Mouse (Mus musculus) embryonic facial prominence, embryonic 10.5 days (tissue): ENCODE results near the gene Prkn. TPM values are rescaled to one million over a fixed set of nuclear protein-coding genes. Genes with fewer than 3 reads are reported as not detected.

Experiments used
- DNase-seq: peaks from one replicate; pipeline ENCODE4 v3.0.0-alpha.2; 2017; ENCODE audit warnings: low spot score
- H3K27ac ChIP-seq: fragments of 300-500 bp; sonication (generic); replicated peaks from 2 replicates; pipeline ENCODE4 v1.5.1; 2016; ENCODE audit warnings: mild to moderate bottlenecking
- H3K27me3 ChIP-seq: fragments of 300-500 bp; sonication (generic); replicated peaks from 2 replicates; pipeline ENCODE4 v1.6.1; 2016; ENCODE audit warnings: low read depth, mild to moderate bottlenecking; ENCODE audit not compliant: poor library complexity, severe bottlenecking
- H3K36me3 ChIP-seq: fragments of 300-500 bp; sonication (generic); replicated peaks from 2 replicates; pipeline ENCODE4 v1.6.1; 2016; ENCODE audit warnings: mild to moderate bottlenecking, moderate library complexity
- H3K4me1 ChIP-seq: fragments of 300-500 bp; sonication (generic); 2 replicates; pipeline ENCODE4 v1.6.1; 2016
- H3K4me3 ChIP-seq: fragments of 300-500 bp; sonication (generic); 2 replicates; pipeline ENCODE4 v1.5.1; 2016; ENCODE audit warnings: mild to moderate bottlenecking, moderate library complexity
- H3K9me3 ChIP-seq: fragments of 300-500 bp; sonication (generic); 2 replicates; pipeline ENCODE4 v1.6.1; 2016; ENCODE audit warnings: mild to moderate bottlenecking
- WGBS: fragments of 180-500 bp; shearing (Covaris S2); methylation state at CpG from one replicate; pipeline ENCODE4 v1.1.7; 2016; 5-methylcytosine and 5-hydroxymethylcytosine counted together
- polyA plus RNA-seq: library from polyadenylated mRNA; unstranded; fragments of >200 nt; fragmentation: Nextera tagmentation; extraction: Ambion mirVana; gene quantifications from 2 replicates; pipeline ENCODE4 v1.2.1, GENCODE M21; 2016

Gene Prkn
- polyA plus RNA-seq, 1 experiment from 2014 or later: 1.1 TPM

DNA sequence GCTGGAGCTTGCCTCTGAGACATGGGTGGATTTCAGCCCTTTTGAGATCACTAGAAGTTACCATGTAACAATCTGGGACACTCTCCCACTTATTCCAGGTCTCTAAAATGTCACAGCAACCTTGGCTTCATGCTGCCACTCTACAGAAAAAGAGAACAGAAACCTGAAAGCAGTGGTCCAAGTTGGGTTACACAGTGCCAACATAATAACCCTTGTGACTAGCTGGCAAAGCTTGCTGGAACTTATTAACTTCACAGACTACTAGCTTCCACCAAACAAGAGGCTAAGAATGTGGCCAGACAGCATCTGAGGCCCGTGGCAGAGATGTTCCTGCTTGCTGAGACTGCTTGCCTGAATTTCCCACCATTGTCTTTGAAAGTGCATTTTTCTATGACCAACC, 886.9 kb downstream of the Prkn start:
- Histone ChIP-seq H3K27me3 (no peaks in the 10 kb centered on the region), H3K9me3 (no peaks in the 10 kb centered on the region), H3K27ac (no peak overlapping the region), H3K4me3 (no peak overlapping the region), H3K4me1 (peaks cover 10% of the 10 kb centered on the region; the same call in 1 of the 2 replicates), H3K36me3 (no peaks in the 10 kb centered on the region)
- no peak for DNase-seq
- WGBS: 76% methylated on average over 1 of the region's 1 CpGs

DNA sequence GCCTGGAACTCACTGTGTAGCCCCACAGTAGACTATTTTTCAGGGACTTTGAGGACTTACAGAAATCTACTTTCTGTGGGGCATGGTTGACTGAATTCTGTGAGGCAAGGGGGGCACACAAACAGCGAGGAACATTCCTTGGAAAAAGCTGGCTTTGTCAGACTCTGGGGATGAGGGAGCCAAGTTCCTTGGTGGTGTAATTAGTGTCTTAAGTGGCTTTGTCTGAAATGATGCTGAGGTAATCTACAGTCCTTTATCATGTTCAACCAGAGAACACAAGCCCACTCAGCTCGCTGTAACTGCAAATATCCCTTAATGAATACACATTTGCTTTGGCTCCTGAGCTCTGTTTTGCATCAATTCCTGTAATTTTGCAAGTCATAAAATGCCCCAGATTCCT, 888.1 kb downstream of the Prkn start:
- H3K4me3 ChIP-seq: no peak overlapping the region
- H3K4me1 ChIP-seq: peaks cover 6% of the 10 kb centered on the region; the same call in 1 of the 2 replicates
- H3K27ac ChIP-seq: no peak overlapping the region
- no peaks in the 10 kb centered on the region for H3K9me3 ChIP-seq
- H3K36me3 ChIP-seq: no peaks in the 10 kb centered on the region
- WGBS: 70% methylated on average over 2 of the region's 2 CpGs
- no peak for DNase-seq
- H3K27me3 ChIP-seq: no peaks in the 10 kb centered on the region

DNA sequence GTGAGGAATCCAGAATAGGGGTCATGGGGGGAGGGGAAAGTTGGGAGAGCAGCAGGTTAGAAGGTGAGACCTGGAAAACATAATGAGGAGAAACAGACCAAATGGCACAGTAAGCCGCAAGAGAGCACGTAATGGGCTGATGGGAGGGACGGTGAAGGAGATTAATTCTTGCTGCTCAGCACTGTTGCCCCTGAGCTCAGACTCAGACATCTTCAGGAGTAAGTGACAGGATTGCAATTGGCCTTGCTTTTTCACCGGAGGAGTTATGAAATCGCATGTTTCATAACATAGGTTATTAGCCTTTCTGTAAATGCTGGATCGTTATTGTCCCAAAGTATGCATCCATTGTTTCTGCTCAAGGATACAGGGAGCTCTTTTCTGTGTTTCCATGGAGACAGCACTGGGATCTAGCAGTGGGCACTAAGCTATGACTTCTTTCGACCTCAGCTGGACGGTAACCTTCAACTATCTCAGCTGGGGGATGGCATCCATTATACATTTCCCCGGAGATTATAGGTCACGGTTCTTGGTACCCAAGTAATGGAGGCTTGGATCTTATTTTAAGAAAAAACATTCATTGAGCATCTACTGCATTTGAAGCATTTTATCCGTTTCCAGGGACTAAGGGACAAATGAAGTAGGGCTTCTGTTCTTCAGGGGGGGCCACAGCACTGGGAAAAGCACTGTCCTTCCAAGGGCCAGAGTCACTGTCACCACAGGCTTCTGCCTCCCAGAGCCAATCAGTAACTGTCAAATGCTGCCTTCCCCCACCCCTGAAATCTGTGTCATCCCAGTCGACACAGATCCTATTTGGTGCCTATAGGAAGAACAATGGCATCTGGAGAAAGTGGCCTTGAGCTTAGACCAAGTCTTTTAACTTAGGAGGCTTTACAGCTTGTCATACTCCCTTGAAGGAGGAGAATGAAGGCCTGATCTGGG, 890.7 kb downstream of the Prkn start:
- Histone ChIP-seq H3K4me1 (peaks cover 6% of the 10 kb centered on the region; the same call in 1 of the 2 replicates), H3K9me3 (no peaks in the 10 kb centered on the region), H3K36me3 (no peaks in the 10 kb centered on the region), H3K27ac (no peak overlapping the region), H3K4me3 (no peak overlapping the region), H3K27me3 (no peaks in the 10 kb centered on the region)
- WGBS: 69% methylated on average over 12 of the region's 12 CpGs
- no peak for DNase-seq

GRCm38 (mm10) chr17:11735158-11735877, 895.1 kb downstream of the Prkn start:
- Histone ChIP-seq H3K4me3 (no peak overlapping the region), H3K4me1 (peaks cover 6% of the 10 kb centered on the region; the same call in 1 of the 2 replicates), H3K27ac (no peak overlapping the region), H3K9me3 (no peaks in the 10 kb centered on the region), H3K27me3 (no peaks in the 10 kb centered on the region), H3K36me3 (no peaks in the 10 kb centered on the region)
- 94% methylated on average over 12 of the region's 12 CpGs for WGBS
- no peak for DNase-seq

- WGBS: 69% methylated on average over 3 of the region's 3 CpGs
- H3K27me3 ChIP-seq: no peaks in the 10 kb centered on the region
- no peak overlapping the region for H3K27ac ChIP-seq
- DNase-seq: no peak
- H3K4me1 ChIP-seq: no peaks in the 10 kb centered on the region
- H3K36me3 ChIP-seq: no peaks in the 10 kb centered on the region
- no peak overlapping the region for H3K4me3 ChIP-seq
- H3K9me3 ChIP-seq: no peaks in the 10 kb centered on the region
Measured at GRCm38 (mm10) chr17:11736531-11736930, 896.3 kb downstream of the Prkn start.

GRCm38 (mm10) chr17:11737905-11738304, 897.7 kb downstream of the Prkn start:
- Histone ChIP-seq H3K36me3 (no peaks in the 10 kb centered on the region), H3K27ac (no peak overlapping the region), H3K27me3 (no peaks in the 10 kb centered on the region), H3K4me3 (no peak overlapping the region), H3K9me3 (no peaks in the 10 kb centered on the region), H3K4me1 (no peaks in the 10 kb centered on the region)
- WGBS: 92% methylated on average over 10 of the region's 10 CpGs
- no peak for DNase-seq

DNA sequence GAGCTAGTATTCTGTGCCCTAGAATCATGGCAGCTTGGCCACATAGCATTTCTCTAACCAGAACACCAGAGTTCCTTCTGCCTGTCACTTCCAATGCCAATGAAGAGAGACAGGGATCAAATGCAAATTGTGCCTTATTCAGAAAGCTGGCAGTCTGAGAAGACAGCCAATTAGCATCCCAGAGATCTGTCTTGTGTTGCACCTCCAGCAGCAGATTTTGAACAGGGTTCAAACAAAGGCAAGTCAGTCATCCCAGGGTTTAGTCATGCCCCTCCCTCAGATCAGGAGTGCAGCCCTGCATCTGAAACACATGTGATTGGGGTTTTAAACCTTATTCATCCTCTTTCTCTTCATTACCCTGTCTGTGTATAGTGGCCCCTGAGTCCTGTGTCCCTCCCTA, 900.5 kb downstream of the Prkn start:
- Histone ChIP-seq H3K27me3 (no peaks in the 10 kb centered on the region), H3K4me1 (no peaks in the 10 kb centered on the region), H3K4me3 (no peak overlapping the region), H3K27ac (no peak overlapping the region), H3K9me3 (no peaks in the 10 kb centered on the region), H3K36me3 (no peaks in the 10 kb centered on the region)
- DNase-seq: no peak

DNA sequence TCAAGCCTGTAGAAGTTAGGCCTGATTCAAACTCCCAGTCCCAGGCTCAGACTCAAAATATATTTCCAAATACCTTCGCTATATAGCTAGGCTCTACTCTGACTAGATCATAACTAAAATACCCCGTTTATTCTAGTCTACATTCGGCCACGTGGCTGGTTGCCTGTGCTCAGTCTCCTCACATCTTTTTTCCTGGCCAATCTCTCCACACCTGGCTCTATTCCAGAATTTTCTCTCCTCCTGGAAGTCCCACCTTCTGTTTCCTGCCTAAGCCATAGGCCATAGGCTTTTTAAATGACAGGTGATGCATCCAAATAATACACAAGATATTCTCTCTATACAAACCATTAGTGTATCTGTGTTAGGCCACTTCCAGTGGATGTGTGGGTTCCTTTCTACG, 901.0 kb downstream of the Prkn start:
- 93% methylated on average over 5 of the region's 5 CpGs for WGBS
- H3K4me3 ChIP-seq: no peak overlapping the region

GRCm38 (mm10) chr17:11751251-11751650, 911.1 kb downstream of the Prkn start:
- DNase-seq: no peak
- H3K4me1 ChIP-seq: no peaks in the 10 kb centered on the region
- no peak overlapping the region for H3K4me3 ChIP-seq
- 91% methylated on average over 2 of the region's 2 CpGs for WGBS
- H3K27ac ChIP-seq: no peak overlapping the region
- H3K9me3 ChIP-seq: no peaks in the 10 kb centered on the region
- no peaks in the 10 kb centered on the region for H3K36me3 ChIP-seq
- no peaks in the 10 kb centered on the region for H3K27me3 ChIP-seq

More for the DNA sequence above, 901.0 kb downstream of the Prkn start:
- Histone ChIP-seq H3K27ac (no peak overlapping the region), H3K36me3 (no peaks in the 10 kb centered on the region), H3K27me3 (no peaks in the 10 kb centered on the region), H3K9me3 (no peaks in the 10 kb centered on the region), H3K4me1 (no peaks in the 10 kb centered on the region)
- no peak for DNase-seq

- H3K4me3 ChIP-seq: no peak overlapping the region
- H3K27ac ChIP-seq: no peak overlapping the region
- H3K9me3 ChIP-seq: no peaks in the 10 kb centered on the region
- H3K4me1 ChIP-seq: no peaks in the 10 kb centered on the region
- no peaks in the 10 kb centered on the region for H3K36me3 ChIP-seq
- DNase-seq: no peak
- no peaks in the 10 kb centered on the region for H3K27me3 ChIP-seq
- WGBS: 62% methylated on average over 2 of the region's 2 CpGs
Measured at GRCm38 (mm10) chr17:11752686-11753085, 912.5 kb downstream of the Prkn start.

- H3K27ac ChIP-seq: no peak overlapping the region
- H3K4me3 ChIP-seq: no peak overlapping the region
- H3K9me3 ChIP-seq: 0 out of 2 replicates have a peak, but pooled peaks cover 2% of the 10 kb centered on the region
- WGBS: 63% methylated on average over 3 of the region's 3 CpGs
- H3K36me3 ChIP-seq: no peaks in the 10 kb centered on the region
- no peak for DNase-seq
- H3K27me3 ChIP-seq: no peaks in the 10 kb centered on the region
- no peaks in the 10 kb centered on the region for H3K4me1 ChIP-seq
Measured at GRCm38 (mm10) chr17:11765117-11765516, 924.9 kb downstream of the Prkn start.

DNA sequence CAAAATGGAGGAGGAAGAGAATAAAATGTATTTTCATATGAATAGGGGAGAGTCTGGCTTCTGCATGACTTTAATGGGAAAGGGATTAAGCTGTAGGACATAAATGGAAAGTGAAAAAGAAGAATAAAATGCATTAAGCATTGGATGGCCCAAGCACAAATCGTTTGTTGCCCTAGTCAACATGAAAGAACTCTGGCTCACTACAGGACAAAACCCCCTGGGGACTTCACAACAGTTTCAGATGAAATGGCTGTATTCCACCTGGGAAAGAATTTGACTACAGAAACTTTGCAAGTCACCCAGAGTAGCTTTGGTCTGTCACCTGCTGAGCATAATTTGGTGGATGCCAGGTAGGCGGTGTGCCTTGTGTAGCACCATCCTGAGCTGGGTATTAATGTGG, 925.4 kb downstream of the Prkn start:
- Histone ChIP-seq H3K27me3 (no peaks in the 10 kb centered on the region), H3K4me3 (no peak overlapping the region), H3K36me3 (no peaks in the 10 kb centered on the region), H3K4me1 (no peaks in the 10 kb centered on the region), H3K27ac (no peak overlapping the region), H3K9me3 (0 out of 2 replicates have a peak, but pooled peaks cover 2% of the 10 kb centered on the region)
- DNase-seq: no peak
- WGBS: 44% methylated on average over 2 of the region's 2 CpGs

DNA sequence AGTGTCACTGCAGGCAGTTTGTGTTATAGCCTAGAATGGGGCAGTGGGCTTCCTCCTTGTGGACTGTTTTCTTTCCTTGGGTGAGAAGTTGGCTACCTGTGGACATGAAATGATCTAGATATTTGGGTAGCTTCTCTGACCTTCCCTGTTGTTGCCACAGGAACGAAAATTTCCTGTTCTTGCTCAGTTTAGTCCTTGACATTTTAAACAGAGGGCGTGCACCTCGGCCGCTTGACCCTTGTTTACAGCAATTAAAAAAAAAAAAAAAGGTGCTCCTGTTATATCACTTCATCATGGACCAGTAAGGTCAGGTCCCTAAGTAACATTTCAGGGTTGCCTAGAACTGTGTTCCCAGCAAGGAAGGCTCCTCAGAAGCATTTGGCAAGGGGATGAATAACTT, 927.1 kb downstream of the Prkn start:
- H3K36me3 ChIP-seq: no peaks in the 10 kb centered on the region
- no peaks in the 10 kb centered on the region for H3K4me1 ChIP-seq
- H3K4me3 ChIP-seq: no peak overlapping the region
- no peak for DNase-seq
- no peak overlapping the region for H3K27ac ChIP-seq
- no peaks in the 10 kb centered on the region for H3K27me3 ChIP-seq
- WGBS: 84% methylated on average over 4 of the region's 4 CpGs
- no peaks in the 10 kb centered on the region for H3K9me3 ChIP-seq
